Mouse (Mus musculus): Measurements from ENCODE around the gene Sarm1. TPM values are rescaled to one million over a fixed set of nuclear protein-coding genes. Genes with fewer than 3 reads are reported as not detected.
"Not testable (repeated sequence)": the region's sequence is repeated elsewhere in the genome, so short reads cannot be mapped to it uniquely, and the experiment has no call there.

The Sarm1 gene
- polyA plus RNA-seq, 1 experiment from 2014 or later = 43.5 TPM

DNA sequence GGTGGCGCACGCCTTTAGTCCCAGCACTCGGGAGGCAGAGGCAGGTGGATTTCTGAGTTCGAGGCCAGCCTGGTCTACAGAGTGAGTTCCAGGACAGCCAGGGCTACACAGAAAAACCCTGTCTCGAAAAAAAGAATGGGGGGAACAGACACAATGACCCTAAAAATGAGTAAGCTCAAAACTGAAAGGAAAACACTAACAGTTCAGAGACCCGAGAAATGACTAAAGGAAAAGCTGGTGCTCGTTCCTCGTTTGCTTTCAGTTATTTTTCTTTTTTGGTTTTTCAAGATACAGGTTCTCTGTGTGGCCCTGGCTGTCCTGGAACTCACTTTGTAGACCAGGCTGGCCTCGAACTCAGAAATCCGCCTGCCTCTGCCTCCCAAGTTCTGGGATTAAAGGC lies 34.0 kb upstream of the Sarm1 start:
- H3K4me3 ChIP-seq (ENCODE audit: low read length); H3K4me2 ChIP-seq (ENCODE audit: low read length); H3K27ac ChIP-seq (ENCODE audit: low read depth, low read length); H3K27me3 ChIP-seq (replicated peaks; ENCODE audit: control insufficient read depth, insufficient read depth, low read length); H3K9me3 ChIP-seq (ENCODE audit: control insufficient read depth, low read length); ATAC-seq; H3K9ac ChIP-seq (ENCODE audit: low read depth, low read length): not testable (repeated sequence)
- 93% methylated on average over 10 of the region's 10 CpGs for WGBS
- H3K4me1 ChIP-seq (ENCODE audit: control insufficient read depth, insufficient read depth, low read depth, low read length) = peaks cover 15% of the 10 kb centered on the region
- H3K36me3 ChIP-seq (ENCODE audit: control insufficient read depth, insufficient read depth, low read length) = peaks cover 29% of the 10 kb centered on the region

DNA sequence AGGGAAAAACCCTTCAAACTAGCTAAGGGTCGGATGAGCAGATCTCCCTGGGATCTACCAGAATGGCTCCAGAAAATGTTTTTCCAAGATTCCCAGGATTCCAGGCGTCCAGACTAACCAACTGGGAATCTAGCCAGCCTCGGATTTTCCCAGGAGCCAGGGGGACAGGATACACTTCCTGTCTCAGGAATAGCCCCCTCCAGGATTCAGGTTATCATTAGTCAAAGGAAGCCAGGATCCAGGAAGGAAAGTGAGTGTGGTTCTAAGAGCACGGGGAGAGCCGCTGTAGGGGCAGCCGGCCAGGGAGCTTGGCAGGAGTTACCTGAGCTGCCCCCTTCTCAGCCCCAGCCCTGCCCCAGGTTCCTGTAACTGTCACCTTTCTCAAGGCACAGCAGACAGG lies 33.5 kb upstream of the Sarm1 start:
- Histone ChIP-seq H3K4me3 (ENCODE audit: low read length) (no peak overlapping the region), H3K36me3 (ENCODE audit: control insufficient read depth, insufficient read depth, low read length) (peaks cover 33% of the 10 kb centered on the region), H3K4me2 (ENCODE audit: low read length) (no peak overlapping the region), H3K9me3 (ENCODE audit: control insufficient read depth, low read length) (no peaks in the 10 kb centered on the region), H3K4me1 (ENCODE audit: control insufficient read depth, insufficient read depth, low read depth, low read length) (peaks cover 15% of the 10 kb centered on the region), H3K27ac (ENCODE audit: low read depth, low read length) (peak overlapping the region; percentile 39; the same call in 1 of the 2 replicates), H3K9ac (ENCODE audit: low read depth, low read length) (no peak overlapping the region), H3K27me3 (replicated peaks; ENCODE audit: control insufficient read depth, insufficient read depth, low read length) (no peaks in the 10 kb centered on the region)
- ATAC-seq = no peak
- WGBS = 77% methylated on average over 6 of the region's 6 CpGs

DNA sequence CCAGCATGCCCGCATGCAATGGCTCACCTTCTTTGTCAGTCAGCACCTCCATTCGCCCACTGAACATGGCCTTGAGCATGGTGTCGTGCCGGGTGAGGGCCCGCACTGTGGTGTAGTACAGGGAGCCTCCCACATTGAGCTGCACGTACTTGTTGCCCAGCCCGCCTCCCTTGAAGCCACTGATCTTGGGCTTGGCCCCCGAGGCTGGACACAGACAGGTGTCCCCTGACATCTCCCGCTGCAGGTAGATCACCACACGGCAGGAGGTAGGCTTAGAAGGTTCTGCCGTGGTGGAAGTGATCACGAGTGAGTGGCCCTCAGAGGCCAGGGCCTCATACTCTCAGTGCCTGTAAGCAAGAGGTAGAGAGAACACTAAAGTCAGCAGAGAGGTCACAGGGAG lies 32.4 kb upstream of the Sarm1 start:
- H3K9ac ChIP-seq (ENCODE audit: low read depth, low read length) = no peak overlapping the region
- no peak overlapping the region for H3K4me2 ChIP-seq (ENCODE audit: low read length)
- 94% methylated on average over 12 of the region's 12 CpGs for WGBS
- H3K4me3 ChIP-seq (ENCODE audit: low read length) = no peak overlapping the region
- no peak for ATAC-seq
- no peaks in the 10 kb centered on the region for H3K9me3 ChIP-seq (ENCODE audit: control insufficient read depth, low read length)
- peaks cover 12% of the 10 kb centered on the region for H3K4me1 ChIP-seq (ENCODE audit: control insufficient read depth, insufficient read depth, low read depth, low read length)
- peaks cover 43% of the 10 kb centered on the region for H3K36me3 ChIP-seq (ENCODE audit: control insufficient read depth, insufficient read depth, low read length)
- no peak overlapping the region for H3K27ac ChIP-seq (ENCODE audit: low read depth, low read length)
- no peaks in the 10 kb centered on the region for H3K27me3 ChIP-seq (replicated peaks; ENCODE audit: control insufficient read depth, insufficient read depth, low read length)

DNA sequence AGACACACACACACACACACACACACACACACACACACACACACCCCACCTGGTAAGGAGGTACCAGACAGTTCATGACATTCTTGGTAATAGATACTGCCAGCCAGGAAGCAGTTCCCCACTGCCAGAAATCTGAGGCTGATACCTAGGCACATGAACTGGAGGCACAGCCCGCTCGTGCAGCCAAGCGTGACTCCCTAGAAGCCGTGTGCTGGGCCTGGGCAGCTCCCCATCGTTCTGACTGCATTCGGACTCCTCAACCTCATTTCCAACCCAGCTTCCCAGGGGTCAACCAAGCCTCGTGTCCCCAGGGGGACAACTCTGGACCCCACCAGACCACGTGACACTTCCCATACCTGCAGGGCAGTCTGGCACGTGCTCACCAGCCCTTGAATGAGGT lies 31.2 kb upstream of the Sarm1 start:
- no peaks in the 10 kb centered on the region for H3K27me3 ChIP-seq (replicated peaks; ENCODE audit: control insufficient read depth, insufficient read depth, low read length)
- H3K27ac ChIP-seq (ENCODE audit: low read depth, low read length) = no peak overlapping the region
- H3K4me1 ChIP-seq (ENCODE audit: control insufficient read depth, insufficient read depth, low read depth, low read length) = peaks cover 3% of the 10 kb centered on the region; the same call in 1 of the 2 replicates
- no peak overlapping the region for H3K9ac ChIP-seq (ENCODE audit: low read depth, low read length)
- no peak for ATAC-seq
- no peak overlapping the region for H3K4me2 ChIP-seq (ENCODE audit: low read length)
- peaks cover 49% of the 10 kb centered on the region for H3K36me3 ChIP-seq (ENCODE audit: control insufficient read depth, insufficient read depth, low read length)
- no peak overlapping the region for H3K4me3 ChIP-seq (ENCODE audit: low read length)
- 82% methylated on average over 9 of the region's 9 CpGs for WGBS
- no peaks in the 10 kb centered on the region for H3K9me3 ChIP-seq (ENCODE audit: control insufficient read depth, low read length)

DNA sequence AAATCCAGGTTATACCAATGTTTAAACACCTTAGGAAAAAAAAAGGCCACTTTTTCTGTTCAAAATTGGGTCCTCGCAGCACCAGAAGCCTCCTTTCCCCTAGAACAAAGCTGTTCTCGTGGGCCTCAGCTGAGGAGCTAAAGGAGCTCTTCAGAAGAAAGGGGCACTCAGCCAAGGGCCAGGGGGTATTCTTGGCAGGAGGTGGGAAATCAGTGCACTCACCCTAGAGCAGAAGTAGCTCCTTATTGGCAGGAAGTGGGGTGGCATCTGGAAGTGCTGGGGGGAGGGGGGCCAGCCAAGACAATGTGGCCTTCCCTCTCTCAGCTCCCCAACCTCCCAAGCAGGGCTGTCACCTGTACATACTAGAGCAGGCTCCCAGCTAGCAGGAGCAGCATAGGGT lies 27.3 kb upstream of the Sarm1 start:
- ATAC-seq = no peak
- 62% methylated on average over 2 of the region's 2 CpGs for WGBS

DNA sequence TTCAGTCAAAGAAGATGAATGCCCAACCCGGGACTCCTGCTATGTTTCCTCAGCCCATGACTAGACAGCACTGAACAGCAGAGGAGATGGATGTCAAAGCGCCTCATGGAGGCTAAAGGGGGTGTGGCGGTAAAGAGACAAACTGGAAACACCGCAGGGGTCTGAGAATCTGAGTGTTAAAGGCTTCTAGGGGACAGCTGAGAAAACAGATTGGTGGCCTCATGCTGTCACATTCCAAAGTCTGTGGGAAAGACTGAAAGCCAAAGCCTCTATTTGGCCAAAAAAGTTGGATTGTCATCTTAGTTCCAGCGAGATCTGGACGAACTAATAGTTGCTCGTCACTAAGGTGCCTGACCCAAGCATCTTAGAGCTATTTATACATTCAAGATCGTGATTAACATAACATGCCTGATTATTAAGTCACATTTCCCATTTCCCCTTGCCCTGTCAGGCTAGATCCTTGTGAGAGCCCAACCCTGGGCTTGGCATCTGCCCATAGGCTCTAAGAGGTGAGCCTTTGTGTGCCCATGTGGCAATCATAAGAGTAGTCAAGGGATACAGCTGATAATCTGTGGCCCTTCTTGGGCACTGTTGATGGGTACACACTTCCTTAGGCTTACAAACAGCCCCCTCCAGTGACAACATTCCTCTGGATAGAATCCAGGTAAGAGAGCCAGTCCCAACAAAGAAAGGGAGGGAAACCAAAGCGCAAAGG lies 25.8 kb upstream of the Sarm1 start:
- Histone ChIP-seq H3K27me3 (replicated peaks; ENCODE audit: control insufficient read depth, insufficient read depth, low read length) (no peaks in the 10 kb centered on the region), H3K4me2 (ENCODE audit: low read length) (no peak overlapping the region), H3K36me3 (ENCODE audit: control insufficient read depth, insufficient read depth, low read length) (peaks cover 60% of the 10 kb centered on the region), H3K9me3 (ENCODE audit: control insufficient read depth, low read length) (no peaks in the 10 kb centered on the region), H3K9ac (ENCODE audit: low read depth, low read length) (no peak overlapping the region), H3K4me3 (ENCODE audit: low read length) (no peak overlapping the region), H3K27ac (ENCODE audit: low read depth, low read length) (no peak overlapping the region), H3K4me1 (ENCODE audit: control insufficient read depth, insufficient read depth, low read depth, low read length) (no peaks in the 10 kb centered on the region; the same call in 1 of the 2 replicates)
- WGBS = 62% methylated on average over 9 of the region's 9 CpGs
- no peak; the same call in 1 of the 2 replicates for ATAC-seq

More for the DNA sequence above, 27.3 kb upstream of the Sarm1 start:
- no peak overlapping the region for H3K4me2 ChIP-seq (ENCODE audit: low read length)
- no peak overlapping the region for H3K9ac ChIP-seq (ENCODE audit: low read depth, low read length)
- no peaks in the 10 kb centered on the region for H3K9me3 ChIP-seq (ENCODE audit: control insufficient read depth, low read length)
- H3K36me3 ChIP-seq (ENCODE audit: control insufficient read depth, insufficient read depth, low read length) = peaks cover 61% of the 10 kb centered on the region
- no peaks in the 10 kb centered on the region; the same call in 1 of the 2 replicates for H3K4me1 ChIP-seq (ENCODE audit: control insufficient read depth, insufficient read depth, low read depth, low read length)
- H3K27ac ChIP-seq (ENCODE audit: low read depth, low read length) = 0 out of 2 replicates have a peak overlapping the region, but pooled peaks have one; percentile 13
- no peak overlapping the region for H3K4me3 ChIP-seq (ENCODE audit: low read length)
- no peaks in the 10 kb centered on the region for H3K27me3 ChIP-seq (replicated peaks; ENCODE audit: control insufficient read depth, insufficient read depth, low read length)

DNA sequence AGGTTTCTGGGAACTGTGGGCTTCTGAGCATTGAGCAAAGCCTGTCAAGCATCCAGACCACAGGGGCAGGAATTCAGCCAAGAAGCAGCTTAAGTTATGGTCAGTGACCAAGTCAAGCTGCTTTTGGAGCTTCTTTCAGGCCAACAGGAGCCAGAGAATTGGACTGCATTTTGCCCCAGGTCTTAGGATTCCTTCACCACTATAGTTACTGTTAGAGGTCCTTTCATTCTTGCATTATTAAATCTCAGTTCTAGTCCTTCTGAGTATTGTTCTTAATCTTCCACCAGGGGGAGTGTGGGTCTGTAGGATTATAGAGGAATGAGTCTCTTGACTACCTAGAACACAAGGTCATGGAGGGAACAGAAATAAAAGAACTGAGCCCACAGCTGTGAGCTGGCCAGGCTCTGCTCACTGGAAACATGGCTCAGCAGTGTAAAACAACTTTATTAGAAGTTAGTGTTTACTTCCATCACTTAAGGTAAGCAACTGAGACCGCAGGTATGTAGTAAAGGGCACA lies 25.0 kb upstream of the Sarm1 start:
- ATAC-seq = no peak
- H3K27ac ChIP-seq (ENCODE audit: low read depth, low read length) = peak overlapping the region; percentile 0; the same call in 1 of the 2 replicates
- no peak overlapping the region for H3K4me2 ChIP-seq (ENCODE audit: low read length)
- H3K9ac ChIP-seq (ENCODE audit: low read depth, low read length) = no peak overlapping the region
- WGBS = 94% methylated on average over 1 of the region's 1 CpGs
- H3K4me3 ChIP-seq (ENCODE audit: low read length) = no peak overlapping the region
- peaks cover 60% of the 10 kb centered on the region for H3K36me3 ChIP-seq (ENCODE audit: control insufficient read depth, insufficient read depth, low read length)
- H3K4me1 ChIP-seq (ENCODE audit: control insufficient read depth, insufficient read depth, low read depth, low read length) = no peaks in the 10 kb centered on the region; the same call in 1 of the 2 replicates
- H3K9me3 ChIP-seq (ENCODE audit: control insufficient read depth, low read length) = no peaks in the 10 kb centered on the region
- H3K27me3 ChIP-seq (replicated peaks; ENCODE audit: control insufficient read depth, insufficient read depth, low read length) = no peaks in the 10 kb centered on the region

DNA sequence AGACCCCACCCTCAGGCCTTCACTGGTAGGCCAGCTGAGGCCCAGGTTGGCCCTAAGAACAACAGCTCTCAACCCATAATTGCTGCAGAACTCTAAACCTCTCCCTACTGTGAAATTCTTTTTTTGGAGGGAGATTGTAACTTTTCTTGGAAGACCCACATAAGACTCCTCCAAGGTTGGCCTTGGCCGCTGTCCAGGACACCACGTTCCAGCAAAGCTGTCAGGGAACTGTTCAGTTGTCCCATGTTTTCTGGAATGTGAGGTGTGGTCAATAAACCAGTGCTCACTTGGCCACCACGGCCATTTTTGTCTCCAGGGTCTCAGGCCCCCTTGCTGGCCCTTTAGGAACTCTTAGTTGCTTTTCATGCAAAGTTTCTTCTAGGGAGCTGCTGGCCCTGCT lies 24.3 kb upstream of the Sarm1 start:
- 92% methylated on average over 3 of the region's 3 CpGs for WGBS
- no peak for ATAC-seq
- no peak overlapping the region for H3K9ac ChIP-seq (ENCODE audit: low read depth, low read length)

DNA sequence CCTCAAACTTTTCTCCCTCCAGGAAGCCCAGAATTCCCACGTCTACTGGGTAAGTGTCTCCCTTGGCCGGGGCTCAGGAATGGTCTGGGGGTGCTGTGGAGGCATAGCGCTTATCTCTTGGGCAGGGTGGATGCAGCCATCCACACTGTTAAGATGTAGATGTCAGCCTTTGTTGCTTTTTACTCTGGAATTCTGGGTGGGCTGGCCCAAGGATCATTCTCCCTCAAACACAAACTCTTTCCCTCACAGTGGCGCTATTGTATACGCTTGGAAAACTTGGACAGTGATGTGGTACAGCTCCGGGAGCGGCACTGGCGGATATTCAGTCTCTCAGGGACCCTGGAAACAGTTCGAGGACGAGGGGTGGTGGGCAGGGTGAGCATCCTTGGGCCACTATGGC lies 21.4 kb upstream of the Sarm1 start:
- Histone ChIP-seq H3K36me3 (ENCODE audit: control insufficient read depth, insufficient read depth, low read length) (peaks cover 51% of the 10 kb centered on the region), H3K9me3 (ENCODE audit: control insufficient read depth, low read length) (no peaks in the 10 kb centered on the region), H3K27ac (ENCODE audit: low read depth, low read length) (no peak overlapping the region), H3K27me3 (replicated peaks; ENCODE audit: control insufficient read depth, insufficient read depth, low read length) (no peaks in the 10 kb centered on the region), H3K4me2 (ENCODE audit: low read length) (no peak overlapping the region), H3K9ac (ENCODE audit: low read depth, low read length) (no peak overlapping the region), H3K4me1 (ENCODE audit: control insufficient read depth, insufficient read depth, low read depth, low read length) (no peaks in the 10 kb centered on the region; the same call in 1 of the 2 replicates), H3K4me3 (ENCODE audit: low read length) (no peak overlapping the region)
- WGBS = 82% methylated on average over 10 of the region's 10 CpGs
- no peak for ATAC-seq

More for the DNA sequence above, 24.3 kb upstream of the Sarm1 start:
- peaks cover 57% of the 10 kb centered on the region for H3K36me3 ChIP-seq (ENCODE audit: control insufficient read depth, insufficient read depth, low read length)
- no peaks in the 10 kb centered on the region for H3K9me3 ChIP-seq (ENCODE audit: control insufficient read depth, low read length)
- no peak overlapping the region for H3K4me3 ChIP-seq (ENCODE audit: low read length)
- no peaks in the 10 kb centered on the region for H3K27me3 ChIP-seq (replicated peaks; ENCODE audit: control insufficient read depth, insufficient read depth, low read length)
- H3K4me2 ChIP-seq (ENCODE audit: low read length) = no peak overlapping the region
- H3K4me1 ChIP-seq (ENCODE audit: control insufficient read depth, insufficient read depth, low read depth, low read length) = no peaks in the 10 kb centered on the region; the same call in 1 of the 2 replicates
- H3K27ac ChIP-seq (ENCODE audit: low read depth, low read length) = peak overlapping the region; percentile 30; the same call in 1 of the 2 replicates

Measured in hindbrain, embryonic 16.5 days (tissue).